Mouse (Mus musculus) hindbrain, embryonic 14.5 days (tissue): ENCODE measurements around the gene Smarca5. TPM values are rescaled to one million over a fixed set of nuclear protein-coding genes. Genes with fewer than 3 reads are reported as not detected.
"Not testable (repeated sequence)": the region's sequence is repeated elsewhere in the genome, so short reads cannot be mapped to it uniquely, and the experiment has no call there.

ENCODE experiments used
- ATAC-seq: fragments of 200-750 bp; cut with Nextera tagmentation; 2 replicates; pipeline ENCODE4 v1.8.0; 2017; ENCODE audit warnings: moderate number of reproducible peaks, mild to moderate bottlenecking, moderate TSS enrichment, moderate library complexity; ENCODE audit not compliant: low FRiP score
- DNase-seq: peaks from one replicate; pipeline ENCODE4 v3.0.0-alpha.2; 2015; ENCODE audit warnings: low spot score
- H3K27ac ChIP-seq: fragments of 300-500 bp; sonication (generic); 2 replicates; pipeline ENCODE4 v1.5.1; 2014; ENCODE audit warnings: mild to moderate bottlenecking, moderate library complexity
- H3K27me3 ChIP-seq: fragments of 300-500 bp; sonication (generic); 2 replicates; pipeline ENCODE4 v1.6.1; 2014; ENCODE audit warnings: mild to moderate bottlenecking, low read length, mixed read lengths; ENCODE audit not compliant: control insufficient read depth, insufficient read depth
- H3K36me3 ChIP-seq: fragments of 300-500 bp; sonication (generic); replicated peaks from 2 replicates; pipeline ENCODE4 v1.6.1; 2014; ENCODE audit not compliant: control insufficient read depth, insufficient read depth
- H3K4me1 ChIP-seq: fragments of 300-500 bp; sonication (generic); replicated peaks from 2 replicates; pipeline ENCODE4 v1.6.1; 2014; ENCODE audit warnings: antibody characterized with exemption, low read length, mixed read lengths; ENCODE audit not compliant: control insufficient read depth, insufficient read depth
- H3K4me2 ChIP-seq: fragments of 300-500 bp; sonication (generic); replicated peaks from 2 replicates; pipeline ENCODE4 v1.6.1; 2014; ENCODE audit warnings: mild to moderate bottlenecking, moderate library complexity
- H3K4me3 ChIP-seq: fragments of 300-500 bp; sonication (generic); replicated peaks from 2 replicates; pipeline ENCODE4 v1.5.1; 2014; ENCODE audit warnings: mild to moderate bottlenecking, low read length
- H3K9ac ChIP-seq: fragments of 300-500 bp; sonication (generic); 2 replicates; pipeline ENCODE4 v1.6.1; 2014
- H3K9me3 ChIP-seq: fragments of 300-500 bp; sonication (generic); 2 replicates; pipeline ENCODE4 v1.6.1; 2016; ENCODE audit warnings: low read length; ENCODE audit not compliant: control insufficient read depth
- WGBS: fragments of 180-500 bp; shearing (Covaris S2); extraction: QIAGEN DNeasy Blood & Tissue Kit; methylation state at CpG from one replicate; pipeline ENCODE4 v1.1.7; 2014; 5-methylcytosine and 5-hydroxymethylcytosine counted together
- polyA plus RNA-seq: library from polyadenylated mRNA; unstranded; fragments of >200 nt; fragmentation: Nextera tagmentation; extraction: Ambion mirVana; gene quantifications from 2 replicates; pipeline ENCODE4 v1.2.1, GENCODE M21; 2014

The Smarca5 gene
- 56.7 and 61.3 TPM in 2 replicates for polyA plus RNA-seq

- Histone ChIP-seq H3K36me3 (peaks cover 17% of the 10 kb centered on the region), H3K9ac (peak within 1 kb of the TSS; percentile 73), H3K27ac (peak within 1 kb of the TSS; percentile 95), H3K4me3 (peak within 1 kb of the TSS; percentile 74), H3K4me2 (peak within 1 kb of the TSS; percentile 71)
- DNase-seq (peak; percentile 87), ATAC-seq (peak; percentile 96)
- 2% methylated on average over 75 of the region's 91 CpGs for WGBS
- not testable (repeated sequence) for H3K4me1 ChIP-seq, H3K27me3 ChIP-seq, H3K9me3 ChIP-seq
Observed at GRCm38 (mm10) chr8:80739155-80739924, at the start of gene Smarca5. Gene Smarca5 (minus strand): TSS chr8:80739497.

GRCm38 (mm10) chr8:80784559-80784958, 45.3 kb upstream of the Smarca5 start:
- H3K27ac ChIP-seq = no peak overlapping the region
- H3K27me3 ChIP-seq = no peaks in the 10 kb centered on the region
- no peak overlapping the region for H3K4me2 ChIP-seq
- no peaks in the 10 kb centered on the region for H3K9me3 ChIP-seq
- DNase-seq (no peak), ATAC-seq (no peak)
- H3K9ac ChIP-seq = no peak overlapping the region
- WGBS = 91% methylated on average over 9 of the region's 9 CpGs
- H3K36me3 ChIP-seq = peaks cover 16% of the 10 kb centered on the region
- no peaks in the 10 kb centered on the region for H3K4me1 ChIP-seq
- no peak overlapping the region for H3K4me3 ChIP-seq

- no peaks in the 10 kb centered on the region for H3K27me3 ChIP-seq
- peaks cover 12% of the 10 kb centered on the region for H3K36me3 ChIP-seq
- no peak overlapping the region for H3K4me2 ChIP-seq
- no peak overlapping the region for H3K9ac ChIP-seq
- DNase-seq (no peak), ATAC-seq (no peak)
- no peak overlapping the region for H3K4me3 ChIP-seq
- H3K4me1 ChIP-seq = no peaks in the 10 kb centered on the region
- H3K27ac ChIP-seq = no peak overlapping the region
- no peaks in the 10 kb centered on the region for H3K9me3 ChIP-seq
- WGBS = 94% methylated on average over 4 of the region's 4 CpGs
Observed at GRCm38 (mm10) chr8:80783271-80783670, 44.0 kb upstream of the Smarca5 start.

GRCm38 (mm10) chr8:80781338-80781737, 42.0 kb upstream of the Smarca5 start:
- Histone ChIP-seq H3K27ac (no peak overlapping the region), H3K36me3 (peaks cover 21% of the 10 kb centered on the region), H3K4me3 (no peak overlapping the region), H3K9me3 (no peaks in the 10 kb centered on the region), H3K4me2 (no peak overlapping the region), H3K27me3 (no peaks in the 10 kb centered on the region), H3K9ac (no peak overlapping the region), H3K4me1 (no peaks in the 10 kb centered on the region)
- peak; percentile 83 for ATAC-seq
- DNase-seq = peak; percentile 27
- WGBS = 50% methylated on average over 10 of the region's 10 CpGs

GRCm38 (mm10) chr8:80780271-80780670, 41.0 kb upstream of the Smarca5 start:
- Histone ChIP-seq H3K4me2 (no peak overlapping the region), H3K27ac (no peak overlapping the region), H3K9me3 (no peaks in the 10 kb centered on the region), H3K4me3 (no peak overlapping the region), H3K36me3 (peaks cover 22% of the 10 kb centered on the region), H3K9ac (no peak overlapping the region), H3K4me1 (no peaks in the 10 kb centered on the region), H3K27me3 (no peaks in the 10 kb centered on the region)
- DNase-seq (no peak), ATAC-seq (no peak)
- WGBS = 89% methylated on average over 4 of the region's 4 CpGs

GRCm38 (mm10) chr8:80776436-80776835, 37.1 kb upstream of the Smarca5 start:
- no peaks in the 10 kb centered on the region for H3K9me3 ChIP-seq
- H3K27ac ChIP-seq = no peak overlapping the region
- no peaks in the 10 kb centered on the region for H3K4me1 ChIP-seq
- no peak overlapping the region for H3K4me2 ChIP-seq
- H3K27me3 ChIP-seq = no peaks in the 10 kb centered on the region
- ATAC-seq = no peak
- peaks cover 23% of the 10 kb centered on the region for H3K36me3 ChIP-seq
- no peak overlapping the region for H3K4me3 ChIP-seq
- DNase-seq = no peak
- WGBS = 73% methylated on average over 8 of the region's 8 CpGs
- no peak overlapping the region for H3K9ac ChIP-seq

- Histone ChIP-seq H3K4me3 (no peak overlapping the region), H3K27ac (no peak overlapping the region), H3K4me1 (no peaks in the 10 kb centered on the region), H3K9ac (no peak overlapping the region), H3K4me2 (no peak overlapping the region), H3K9me3 (no peaks in the 10 kb centered on the region), H3K36me3 (peaks cover 33% of the 10 kb centered on the region), H3K27me3 (no peaks in the 10 kb centered on the region)
- DNase-seq (peak; percentile 58), ATAC-seq (peak; percentile 46; the same call in 1 of the 2 replicates)
- 90% methylated on average over 4 of the region's 4 CpGs for WGBS
Observed at GRCm38 (mm10) chr8:80772732-80773460, 33.6 kb upstream of the Smarca5 start.

GRCm38 (mm10) chr8:80768451-80768850, 29.2 kb upstream of the Smarca5 start:
- Histone ChIP-seq H3K9me3 (no peaks in the 10 kb centered on the region), H3K4me2 (no peak overlapping the region), H3K27me3 (no peaks in the 10 kb centered on the region), H3K9ac (no peak overlapping the region), H3K4me1 (no peaks in the 10 kb centered on the region), H3K36me3 (peaks cover 35% of the 10 kb centered on the region), H3K27ac (no peak overlapping the region), H3K4me3 (no peak overlapping the region)
- ATAC-seq (no peak), DNase-seq (no peak)
- 96% methylated on average over 6 of the region's 6 CpGs for WGBS

- H3K36me3 ChIP-seq = no peaks in the 10 kb centered on the region
- peak; percentile 86 for ATAC-seq
- H3K4me1 ChIP-seq = no peaks in the 10 kb centered on the region
- DNase-seq = peak; percentile 96
- H3K27me3 ChIP-seq = no peaks in the 10 kb centered on the region
- 28% methylated on average over 9 of the region's 9 CpGs for WGBS
- H3K27ac ChIP-seq = no peak overlapping the region
- H3K4me3 ChIP-seq = no peak overlapping the region
- H3K9me3 ChIP-seq = no peaks in the 10 kb centered on the region
- no peak overlapping the region for H3K9ac ChIP-seq
- no peak overlapping the region for H3K4me2 ChIP-seq
Observed at GRCm38 (mm10) chr8:80753017-80753715, 13.9 kb upstream of the Smarca5 start.
